Comparison of ENCODE assay signal across 8 mouse cellular contexts in the genomic region with DNA sequence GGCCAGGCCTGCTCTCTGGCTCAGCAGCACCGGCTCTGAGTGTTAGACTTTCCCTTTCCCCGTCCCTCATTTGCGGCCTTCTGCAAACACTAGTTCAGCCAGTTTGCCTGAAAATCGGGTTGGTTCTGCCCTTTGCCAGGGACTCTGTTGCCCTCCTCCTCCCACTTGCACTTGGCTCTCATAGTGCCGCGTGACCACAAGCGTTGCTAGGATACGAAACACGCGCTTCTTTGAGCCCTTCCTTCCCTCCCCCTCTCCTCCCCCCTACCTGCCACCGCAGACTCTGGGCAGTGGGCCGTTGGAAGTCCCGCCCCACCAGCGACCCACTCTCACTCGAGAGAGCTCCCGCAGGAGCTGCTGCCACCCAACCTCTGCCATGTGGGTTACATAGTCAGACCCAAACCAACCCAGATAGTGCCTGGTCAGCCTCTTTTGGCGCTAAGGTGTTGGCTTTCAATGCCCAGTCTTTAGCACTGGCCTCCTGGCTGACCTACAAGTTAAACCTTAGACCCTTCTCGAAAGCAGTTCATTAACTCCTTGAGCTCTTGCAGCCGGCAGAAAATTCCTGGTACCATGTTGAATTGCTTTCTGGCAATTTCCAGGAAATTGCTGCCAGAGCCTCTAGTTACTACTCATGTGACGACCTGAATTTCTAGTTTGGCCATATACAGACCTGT. TPM values are rescaled to one million over a fixed set of nuclear protein-coding genes. Genes with fewer than 3 reads are reported as not detected.
DNase-seq lines count a peak whose midpoint lies in the region; ATAC-seq and TF ChIP-seq lines count a peak whose summit lies in the region.

No protein-coding gene starts in this region.

- intact Hi-C loops in gastrocnemius, postnatal 14 days (cut with DNase I; ENCODE audit: low total_unique reads) = no loop called here
- intact Hi-C loops in left cerebral cortex, adult 2 months (cut with DNase I) = no loop called here

- no peak for TF ChIP-seq CTCF in left cerebral cortex, adult 2 months (IDR thresholded peaks at IDR 0.05)

- no peak overlapping the region for H3K4me3 ChIP-seq in left cerebral cortex, adult 2 months

- H3K27ac ChIP-seq in left cerebral cortex, adult 2 months = no peak overlapping the region; the same call in 1 of the 2 replicates

- peak; percentile 29 for DNase-seq in WW6 (ENCODE audit: low read depth, low spot score)
- peak; percentile 14 to 17 for DNase-seq in cerebellum, postnatal 36 days
- DNase-seq in gastrocnemius, postnatal 14 days = peak; percentile 17
- peak; percentile 35 to 45 for DNase-seq in left cerebral cortex, adult 2 months (ENCODE audit: extremely low spot score in 1 of 2, low spot score in 2 of 2)
- DNase-seq in lung, postnatal 4 days = peak; percentile 68 to 82
- peak; percentile 90 for DNase-seq in retina, postnatal 1 day
- DNase-seq in c-Kit-positive CD71-positive TER-119-positive erythroid progenitor cells, embryonic 14.5 days (ENCODE audit: low spot score) = no peak

- peak; percentile 73 for ATAC-seq in inflammation-experienced regulatory T-cells, adult 6 months

RNA-seq across cellular contexts. Expression of gene Galm, which starts 31.1 kb away (rescaled TPM):
- total RNA-seq in gastrocnemius, postnatal 14 days (2021) = 1 to 10 TPM; 1.7 to 2.4 TPM
- 10 to 100 TPM; 36.2 to 50.6 (median 42.1) TPM for polyA plus RNA-seq in inflammation-experienced regulatory T-cells, adult 6 months (2017; shearing (Covaris generic))
- 1 to 10 TPM; 1.8 to 2.6 TPM for total RNA-seq in left cerebral cortex, adult 2 months (2021)

RNA-seq across cellular contexts. Expression of gene Hnrnpll, which starts 34.0 kb away (rescaled TPM):
- 10 to 100 TPM; 16.7 to 17.8 TPM for total RNA-seq in gastrocnemius, postnatal 14 days (2021)
- 10 to 100 TPM; 30.8 to 34.3 (median 33.4) TPM for polyA plus RNA-seq in inflammation-experienced regulatory T-cells, adult 6 months (2017; shearing (Covaris generic))
- 10 to 100 TPM; 64.0 to 66.9 TPM for total RNA-seq in left cerebral cortex, adult 2 months (2021)
